Mouse (Mus musculus) neural tube, embryonic 15.5 days (tissue): ENCODE results near the gene Cpvl. TPM values are rescaled to one million over a fixed set of nuclear protein-coding genes. Genes with fewer than 3 reads are reported as not detected.

Source experiments
- ATAC-seq: fragments of 200-750 bp; cut with Nextera tagmentation; 2 replicates; pipeline ENCODE4 v1.8.0; 2017; ENCODE audit warnings: mild to moderate bottlenecking, moderate TSS enrichment, moderate library complexity; ENCODE audit not compliant: low FRiP score
- H3K27ac ChIP-seq: fragments of 300-500 bp; sonication (generic); replicated peaks from 2 replicates; pipeline ENCODE4 v1.5.1; 2015; ENCODE audit warnings: mild to moderate bottlenecking, inconsistent platforms
- H3K27me3 ChIP-seq: fragments of 300-500 bp; sonication (generic); replicated peaks from 2 replicates; pipeline ENCODE4 v1.6.1; 2015; ENCODE audit warnings: inconsistent platforms
- H3K36me3 ChIP-seq: fragments of 300-500 bp; sonication (generic); 2 replicates; pipeline ENCODE4 v1.6.1; 2015; ENCODE audit warnings: inconsistent platforms
- H3K4me1 ChIP-seq: fragments of 300-500 bp; sonication (generic); 2 replicates; pipeline ENCODE4 v1.6.1; 2015; ENCODE audit warnings: inconsistent platforms
- H3K4me2 ChIP-seq: fragments of 300-500 bp; sonication (generic); 2 replicates; pipeline ENCODE4 v1.6.1; 2015; ENCODE audit warnings: inconsistent platforms, mild to moderate bottlenecking, moderate library complexity
- H3K4me3 ChIP-seq: fragments of 300-500 bp; sonication (generic); replicated peaks from 2 replicates; pipeline ENCODE4 v1.5.1; 2015; ENCODE audit warnings: mild to moderate bottlenecking, inconsistent platforms
- H3K9ac ChIP-seq: fragments of 300-500 bp; sonication (generic); replicated peaks from 2 replicates; pipeline ENCODE4 v1.6.1; 2015; ENCODE audit warnings: mild to moderate bottlenecking, inconsistent platforms
- H3K9me3 ChIP-seq: fragments of 300-500 bp; sonication (generic); replicated peaks from 2 replicates; pipeline ENCODE4 v1.6.1; 2016; ENCODE audit warnings: inconsistent platforms
- WGBS: fragments of 180-500 bp; shearing (Covaris S2); methylation state at CpG from one replicate; pipeline ENCODE4 v1.1.7; 2015; ENCODE audit warnings: mixed read lengths; 5-methylcytosine and 5-hydroxymethylcytosine counted together
- polyA plus RNA-seq: library from polyadenylated mRNA; unstranded; fragments of >200 nt; fragmentation: Nextera tagmentation; extraction: Ambion mirVana; gene quantifications from 2 replicates; pipeline ENCODE4 v1.2.1, GENCODE M21; 2015

The Cpvl gene
- polyA plus RNA-seq, 1 experiment from 2014 or later = 0.10 TPM

GRCm38 (mm10) chr6:53971729-53972128, 6.7 kb downstream of the Cpvl start:
- no peak for ATAC-seq
- Histone ChIP-seq H3K4me1 (peaks cover 16% of the 10 kb centered on the region), H3K27ac (no peak overlapping the region), H3K4me3 (no peak overlapping the region), H3K4me2 (no peak overlapping the region), H3K9ac (no peak overlapping the region), H3K9me3 (no peaks in the 10 kb centered on the region), H3K36me3 (no peaks in the 10 kb centered on the region), H3K27me3 (0 out of 2 replicates have a peak, but pooled peaks cover 4% of the 10 kb centered on the region)
- WGBS = 54% methylated on average over 3 of the region's 3 CpGs

GRCm38 (mm10) chr6:53969081-53969480, 9.4 kb downstream of the Cpvl start:
- WGBS = 70% methylated on average over 10 of the region's 10 CpGs
- H3K9me3 ChIP-seq = no peaks in the 10 kb centered on the region
- H3K4me2 ChIP-seq = no peak overlapping the region
- no peak overlapping the region for H3K27ac ChIP-seq
- H3K9ac ChIP-seq = no peak overlapping the region
- no peaks in the 10 kb centered on the region for H3K36me3 ChIP-seq
- H3K4me1 ChIP-seq = peaks cover 20% of the 10 kb centered on the region
- H3K27me3 ChIP-seq = 0 out of 2 replicates have a peak, but pooled peaks cover 4% of the 10 kb centered on the region
- no peak overlapping the region for H3K4me3 ChIP-seq
- no peak for ATAC-seq

- Histone ChIP-seq H3K27me3 (0 out of 2 replicates have a peak, but pooled peaks cover 7% of the 10 kb centered on the region), H3K27ac (no peak overlapping the region), H3K36me3 (no peaks in the 10 kb centered on the region), H3K9me3 (no peaks in the 10 kb centered on the region), H3K9ac (no peak overlapping the region), H3K4me2 (no peak overlapping the region), H3K4me3 (no peak overlapping the region), H3K4me1 (peaks cover 24% of the 10 kb centered on the region)
- no peak for ATAC-seq
- 91% methylated on average over 6 of the region's 6 CpGs for WGBS
Observed at GRCm38 (mm10) chr6:53968550-53968949, 9.9 kb downstream of the Cpvl start.

- ATAC-seq = no peak
- 0 out of 2 replicates have a peak, but pooled peaks cover 3% of the 10 kb centered on the region for H3K27me3 ChIP-seq
- 62% methylated on average over 5 of the region's 5 CpGs for WGBS
- H3K9ac ChIP-seq = no peak overlapping the region
- no peaks in the 10 kb centered on the region for H3K36me3 ChIP-seq
- 0 out of 2 replicates have a peak, but pooled peaks cover 15% of the 10 kb centered on the region for H3K4me1 ChIP-seq
- no peak overlapping the region for H3K4me2 ChIP-seq
- no peak overlapping the region for H3K4me3 ChIP-seq
- H3K27ac ChIP-seq = no peak overlapping the region
- H3K9me3 ChIP-seq = no peaks in the 10 kb centered on the region
Observed at GRCm38 (mm10) chr6:53966595-53966994, 11.9 kb downstream of the Cpvl start.

- ATAC-seq = no peak
- Histone ChIP-seq H3K27ac (no peak overlapping the region), H3K4me2 (no peak overlapping the region), H3K9ac (no peak overlapping the region), H3K4me1 (0 out of 2 replicates have a peak, but pooled peaks cover 11% of the 10 kb centered on the region), H3K9me3 (no peaks in the 10 kb centered on the region), H3K4me3 (no peak overlapping the region), H3K36me3 (no peaks in the 10 kb centered on the region), H3K27me3 (0 out of 2 replicates have a peak, but pooled peaks cover 3% of the 10 kb centered on the region)
- 38% methylated on average over 5 of the region's 5 CpGs for WGBS
Observed at GRCm38 (mm10) chr6:53965900-53966299, 12.6 kb downstream of the Cpvl start.

- no peaks in the 10 kb centered on the region for H3K36me3 ChIP-seq
- ATAC-seq = no peak
- no peak overlapping the region for H3K27ac ChIP-seq
- no peaks in the 10 kb centered on the region for H3K9me3 ChIP-seq
- no peak overlapping the region for H3K4me3 ChIP-seq
- no peak overlapping the region for H3K9ac ChIP-seq
- 0 out of 2 replicates have a peak, but pooled peaks cover 11% of the 10 kb centered on the region for H3K4me1 ChIP-seq
- H3K4me2 ChIP-seq = no peak overlapping the region
- 0 out of 2 replicates have a peak, but pooled peaks cover 3% of the 10 kb centered on the region for H3K27me3 ChIP-seq
- WGBS = 73% methylated on average over 5 of the region's 5 CpGs
Observed at GRCm38 (mm10) chr6:53963906-53964496, 14.5 kb downstream of the Cpvl start.

GRCm38 (mm10) chr6:53962006-53962405, 16.5 kb downstream of the Cpvl start:
- H3K4me2 ChIP-seq = no peak overlapping the region
- 79% methylated on average over 1 of the region's 1 CpGs for WGBS
- ATAC-seq = no peak

GRCm38 (mm10) chr6:53959826-53960225, 18.6 kb downstream of the Cpvl start:
- no peak overlapping the region for H3K4me3 ChIP-seq
- H3K9me3 ChIP-seq = no peaks in the 10 kb centered on the region
- H3K36me3 ChIP-seq = no peaks in the 10 kb centered on the region
- 59% methylated on average over 3 of the region's 3 CpGs for WGBS
- no peak overlapping the region for H3K27ac ChIP-seq
- ATAC-seq = no peak
- H3K4me2 ChIP-seq = no peak overlapping the region
- 0 out of 2 replicates have a peak, but pooled peaks cover 7% of the 10 kb centered on the region for H3K4me1 ChIP-seq
- 0 out of 2 replicates have a peak, but pooled peaks cover 3% of the 10 kb centered on the region for H3K27me3 ChIP-seq
- no peak overlapping the region for H3K9ac ChIP-seq

More at GRCm38 (mm10) chr6:53962006-53962405, 16.5 kb downstream of the Cpvl start:
- H3K27me3 ChIP-seq = 0 out of 2 replicates have a peak, but pooled peaks cover 3% of the 10 kb centered on the region
- no peak overlapping the region for H3K27ac ChIP-seq
- no peak overlapping the region for H3K4me3 ChIP-seq
- no peaks in the 10 kb centered on the region for H3K9me3 ChIP-seq
- no peak overlapping the region for H3K9ac ChIP-seq
- H3K36me3 ChIP-seq = no peaks in the 10 kb centered on the region
- 0 out of 2 replicates have a peak, but pooled peaks cover 14% of the 10 kb centered on the region for H3K4me1 ChIP-seq

GRCm38 (mm10) chr6:53958321-53958720, 20.1 kb downstream of the Cpvl start:
- Histone ChIP-seq H3K4me3 (no peak overlapping the region), H3K27me3 (no peaks in the 10 kb centered on the region), H3K9me3 (no peaks in the 10 kb centered on the region), H3K36me3 (no peaks in the 10 kb centered on the region), H3K9ac (no peak overlapping the region), H3K27ac (no peak overlapping the region), H3K4me1 (0 out of 2 replicates have a peak, but pooled peaks cover 3% of the 10 kb centered on the region), H3K4me2 (peak overlapping the region; percentile 17; the same call in 1 of the 2 replicates)
- ATAC-seq = peak; percentile 61
- 16% methylated on average over 7 of the region's 7 CpGs for WGBS

- ATAC-seq = no peak
- Histone ChIP-seq H3K27ac (no peak overlapping the region), H3K4me3 (no peak overlapping the region), H3K9me3 (no peaks in the 10 kb centered on the region), H3K9ac (no peak overlapping the region), H3K36me3 (no peaks in the 10 kb centered on the region), H3K4me1 (0 out of 2 replicates have a peak, but pooled peaks cover 3% of the 10 kb centered on the region), H3K27me3 (no peaks in the 10 kb centered on the region), H3K4me2 (no peak overlapping the region)
- 80% methylated on average over 4 of the region's 4 CpGs for WGBS
Observed at GRCm38 (mm10) chr6:53956513-53956912, 22.0 kb downstream of the Cpvl start.

- Histone ChIP-seq H3K27me3 (no peaks in the 10 kb centered on the region), H3K9me3 (no peaks in the 10 kb centered on the region), H3K4me3 (no peak overlapping the region), H3K4me2 (no peak overlapping the region), H3K27ac (no peak overlapping the region), H3K36me3 (no peaks in the 10 kb centered on the region), H3K4me1 (peaks cover 9% of the 10 kb centered on the region; the same call in 1 of the 2 replicates), H3K9ac (no peak overlapping the region)
- WGBS = 91% methylated on average over 2 of the region's 2 CpGs
- ATAC-seq = no peak
Observed at GRCm38 (mm10) chr6:53955846-53956245, 22.6 kb downstream of the Cpvl start.

- Histone ChIP-seq H3K27ac (no peak overlapping the region), H3K9me3 (no peaks in the 10 kb centered on the region), H3K9ac (no peak overlapping the region), H3K36me3 (no peaks in the 10 kb centered on the region), H3K4me2 (no peak overlapping the region), H3K4me3 (no peak overlapping the region), H3K27me3 (no peaks in the 10 kb centered on the region), H3K4me1 (peaks cover 14% of the 10 kb centered on the region)
- WGBS = 78% methylated on average over 6 of the region's 6 CpGs
- ATAC-seq = no peak
Observed at GRCm38 (mm10) chr6:53955271-53955670, 23.2 kb downstream of the Cpvl start.
